22 mouse cellular contexts compared by ENCODE assay signal in genomic region chr5:65794702-65795101, GRCm38 (mm10). TPM values are rescaled to one million over a fixed set of nuclear protein-coding genes. Genes with fewer than 3 reads are reported as not detected.
DNase-seq lines count a peak whose midpoint lies in the region; ATAC-seq lines count a peak whose summit lies in the region.
"Had no signal": no experiment of that assay in that cellular context is flagged by ENCODE, and none has a peak within 500 bp of the region (broad histone marks: within the 10 kb centered on the region; RNA-seq: fewer than 3 reads in every experiment).

No protein-coding gene starts in this region.

- peak; percentile 8 for DNase-seq in midbrain, embryonic 11.5 days (ENCODE audit: low spot score, missing footprints)
- DNase-seq in c-Kit-positive CD71-positive TER-119-negative erythroid progenitor cells, embryonic 14.5 days (ENCODE audit: low read depth), result peak; percentile 22
- no peak for DNase-seq in layer of hippocampus, postnatal 14 days (ENCODE audit: low spot score in 2 of 2)
- no peak for DNase-seq in gastrocnemius, adult 8-10 months (ENCODE audit: low spot score in 2 of 2)
- DNase-seq: adrenal gland, postnatal 25 days; B cell, adult 2 months; cerebellum, adult 9-10 months; gastrocnemius, postnatal 25 days; kidney, adult 11 months; layer of hippocampus, postnatal 36 days had no signal

- no peak for ATAC-seq in midbrain, embryonic 11.5 days (ENCODE audit: low FRiP score)
- ATAC-seq in midbrain, embryonic 13.5 days, result no peak
- peak; percentile 32 for ATAC-seq in CD4-positive, CD25-positive, alpha-beta regulatory T cell, adult 4 months
- ATAC-seq in liver, embryonic 16.5 days (ENCODE audit: low read depth), result peak; percentile 53
- no peak for ATAC-seq in cerebellum, adult (ENCODE audit: insufficient number of reproducible peaks, low FRiP score, low TSS enrichment)
- ATAC-seq: forebrain, embryonic 14.5 days; hindbrain, postnatal 0 days; lung, postnatal 0 days had no signal

- peaks cover 6% of the 10 kb centered on the region for H3K36me3 ChIP-seq in midbrain, embryonic 11.5 days (ENCODE audit: control insufficient read depth, insufficient read depth, low read length)
- H3K36me3 ChIP-seq in midbrain, embryonic 13.5 days, result peaks cover 52% of the 10 kb centered on the region
- H3K36me3 ChIP-seq in liver, embryonic 16.5 days (ENCODE audit: control insufficient read depth, insufficient read depth), result peaks cover 23% of the 10 kb centered on the region

- H3K9ac ChIP-seq in midbrain, embryonic 11.5 days (ENCODE audit: low read length), result no peak overlapping the region
- no peak overlapping the region for H3K9ac ChIP-seq in midbrain, embryonic 13.5 days (replicated peaks)
- H3K9ac ChIP-seq in liver, embryonic 16.5 days (ENCODE audit: low read depth, low read length), result no peak overlapping the region
- H3K9ac ChIP-seq: heart, embryonic 15.5 days; neural tube, embryonic 12.5 days had no signal

- H3K4me3 ChIP-seq in midbrain, embryonic 11.5 days (ENCODE audit: low read depth, low read length), result no peak overlapping the region
- no peak overlapping the region for H3K4me3 ChIP-seq in midbrain, embryonic 13.5 days (replicated peaks)
- no peak overlapping the region for H3K4me3 ChIP-seq in liver, embryonic 16.5 days (ENCODE audit: low read depth, low read length)
- H3K4me3 ChIP-seq: erythroblast, embryonic 14.5 days; heart, embryonic 15.5 days; hindbrain, embryonic 10.5 days; neural tube, embryonic 12.5 days had no signal

- WGBS in midbrain, embryonic 11.5 days, result 92% methylated on average over 3 of the region's 3 CpGs
- WGBS in midbrain, embryonic 13.5 days, result 89% methylated on average over 3 of the region's 3 CpGs
- WGBS in liver, embryonic 16.5 days (ENCODE audit: insufficient replicate concordance), result 46% methylated on average over 3 of the region's 3 CpGs

- H3K4me1 ChIP-seq in midbrain, embryonic 11.5 days (ENCODE audit: control insufficient read depth, insufficient read depth, low read length), result no peaks in the 10 kb centered on the region
- H3K4me1 ChIP-seq in midbrain, embryonic 13.5 days (replicated peaks), result no peaks in the 10 kb centered on the region
- peaks cover 9% of the 10 kb centered on the region for H3K4me1 ChIP-seq in liver, embryonic 16.5 days (ENCODE audit: control insufficient read depth, low read depth, low read length)
- H3K4me1 ChIP-seq: heart, embryonic 15.5 days; hindbrain, embryonic 10.5 days; neural tube, embryonic 12.5 days had no signal

- no peak overlapping the region for H3K4me2 ChIP-seq in midbrain, embryonic 11.5 days
- no peak overlapping the region for H3K4me2 ChIP-seq in midbrain, embryonic 13.5 days (replicated peaks)
- H3K4me2 ChIP-seq in liver, embryonic 16.5 days (ENCODE audit: low read depth, low read length), result no peak overlapping the region
- H3K4me2 ChIP-seq: heart, embryonic 15.5 days; neural tube, embryonic 12.5 days had no signal

- no peaks in the 10 kb centered on the region for H3K9me3 ChIP-seq in midbrain, embryonic 11.5 days (ENCODE audit: control insufficient read depth, low read length)
- H3K9me3 ChIP-seq in midbrain, embryonic 13.5 days, result no peaks in the 10 kb centered on the region
- H3K9me3 ChIP-seq in liver, embryonic 16.5 days (replicated peaks; ENCODE audit: control insufficient read depth, low read length), result no peaks in the 10 kb centered on the region
- H3K9me3 ChIP-seq: heart, embryonic 15.5 days; hindbrain, embryonic 10.5 days; neural tube, embryonic 12.5 days had no signal

- no peaks in the 10 kb centered on the region for H3K27me3 ChIP-seq in midbrain, embryonic 11.5 days (ENCODE audit: control insufficient read depth, insufficient read depth, low read length)
- H3K27me3 ChIP-seq in midbrain, embryonic 13.5 days, result no peaks in the 10 kb centered on the region
- H3K27me3 ChIP-seq in liver, embryonic 16.5 days (ENCODE audit: control insufficient read depth, insufficient read depth, low read depth, low read length), result no peaks in the 10 kb centered on the region
- H3K27me3 ChIP-seq: heart, embryonic 15.5 days; neural tube, embryonic 12.5 days had no signal

- H3K27ac ChIP-seq in midbrain, embryonic 11.5 days (ENCODE audit: low read depth, low read length), result no peak overlapping the region
- H3K27ac ChIP-seq in midbrain, embryonic 13.5 days, result no peak overlapping the region
- H3K27ac ChIP-seq in liver, embryonic 16.5 days (ENCODE audit: low read length), result peak overlapping the region; percentile 30; the same call in 1 of the 2 replicates
- H3K27ac ChIP-seq: heart, embryonic 15.5 days; hindbrain, embryonic 10.5 days; hindbrain, postnatal 0 days; kidney, postnatal 0 days; neural tube, embryonic 12.5 days had no signal

RNA-seq across cellular contexts. Expression of gene N4bp2, which starts 31.4 kb away (rescaled TPM):
- 40.1 and 43.1 TPM in 2 replicates for polyA plus RNA-seq in midbrain, embryonic 11.5 days (2014; fragmentation: Nextera tagmentation; extraction: Ambion mirVana)
- 26.3 and 27.0 TPM in 2 replicates for polyA plus RNA-seq in midbrain, embryonic 13.5 days (2015; fragmentation: Nextera tagmentation; extraction: Ambion mirVana)
- 10 to 100 TPM; 11.7 to 13.3 TPM for polyA plus RNA-seq in CD4-positive, CD25-positive, alpha-beta regulatory T cell, adult 4 months (2017; shearing (Covaris generic))
- 7.4 and 7.5 TPM in 2 replicates for polyA plus RNA-seq in liver, embryonic 16.5 days (2015; fragmentation: Nextera tagmentation; extraction: Ambion mirVana)
- 10 to 100 TPM; 16.9 to 17.8 TPM for total RNA-seq in layer of hippocampus, postnatal 14 days (2021)
- 1 to 10 TPM; 2.6 to 4.5 (median 3.8) TPM for total RNA-seq in gastrocnemius, adult 8-10 months (2022)

Comparison
In these comparisons a context has a peak if more than half of its experiments do, and no peak if none do; other contexts are left out.
1. ATAC-seq: peak in CD4-positive, CD25-positive, alpha-beta regulatory T cell, adult 4 months (single experiment) and liver, embryonic 16.5 days (single experiment); none in midbrain, embryonic 11.5 days (single experiment), midbrain, embryonic 13.5 days (single experiment) and cerebellum, adult (single experiment).
2. DNase-seq: peak in midbrain, embryonic 11.5 days (single experiment) and c-Kit-positive CD71-positive TER-119-negative erythroid progenitor cells, embryonic 14.5 days (single experiment); none in layer of hippocampus, postnatal 14 days (0 of 2) and gastrocnemius, adult 8-10 months (0 of 2).